Mouse (Mus musculus) megakaryocyte, embryonic 14.5 days (primary cell): ENCODE results near the gene Arhgef10l.

ENCODE experiments used
- FLI1 ChIP-seq: IDR thresholded peaks from 2 replicates; pipeline ENCODE4 v1.6.1; 2012; ENCODE audit warnings: low read length, inconsistent platforms, mixed read lengths
- GATA1 ChIP-seq: IDR thresholded peaks from 3 replicates; pipeline ENCODE4 v1.6.1; 2012; ENCODE audit warnings: mixed read lengths, low read length, inconsistent platforms, borderline replicate concordance

DNA sequence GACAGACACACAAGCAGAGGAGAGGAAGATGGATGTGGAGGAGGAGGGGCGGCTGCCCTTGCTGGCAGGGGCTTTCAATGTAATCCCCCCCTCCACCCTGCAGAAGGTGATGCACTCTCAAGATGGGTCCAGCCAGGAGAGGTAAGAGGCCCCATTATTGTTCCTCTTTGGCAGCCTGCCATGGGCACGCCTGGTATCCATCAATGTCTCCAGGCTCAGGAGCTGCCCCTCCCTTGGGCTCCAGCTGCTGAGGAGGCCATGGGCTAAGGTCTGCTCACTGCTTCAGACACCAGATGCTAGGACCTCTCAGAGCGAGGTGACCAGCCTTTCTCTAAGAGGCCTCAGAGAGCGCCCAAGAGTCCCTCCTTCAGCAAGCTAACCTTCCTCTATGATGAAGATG lies 152.0 kb downstream of the Arhgef10l start:
- TF ChIP-seq GATA1 = no peak
- no peak for TF ChIP-seq FLI1
